Mouse (Mus musculus) kidney, adult 10 weeks (tissue): ENCODE measurements around the gene Tefm. TPM values are rescaled to one million over a fixed set of nuclear protein-coding genes. Genes with fewer than 3 reads are reported as not detected.

Experiments used
- polyA plus RNA-seq: library from polyadenylated mRNA; stranded (reverse); fragments of 350-450 nt; fragmentation: Illumina TruSeq; extraction: RNeasy Lipid Tissue Mini Kit (QIAGEN cat#74804); gene quantifications from one replicate; pipeline ENCODE4 v1.2.3, GENCODE M21; 2014; ENCODE audit warnings: low read depth, low replicate concordance

The Tefm gene
- polyA plus RNA-seq: 31.1 TPM

DNA sequence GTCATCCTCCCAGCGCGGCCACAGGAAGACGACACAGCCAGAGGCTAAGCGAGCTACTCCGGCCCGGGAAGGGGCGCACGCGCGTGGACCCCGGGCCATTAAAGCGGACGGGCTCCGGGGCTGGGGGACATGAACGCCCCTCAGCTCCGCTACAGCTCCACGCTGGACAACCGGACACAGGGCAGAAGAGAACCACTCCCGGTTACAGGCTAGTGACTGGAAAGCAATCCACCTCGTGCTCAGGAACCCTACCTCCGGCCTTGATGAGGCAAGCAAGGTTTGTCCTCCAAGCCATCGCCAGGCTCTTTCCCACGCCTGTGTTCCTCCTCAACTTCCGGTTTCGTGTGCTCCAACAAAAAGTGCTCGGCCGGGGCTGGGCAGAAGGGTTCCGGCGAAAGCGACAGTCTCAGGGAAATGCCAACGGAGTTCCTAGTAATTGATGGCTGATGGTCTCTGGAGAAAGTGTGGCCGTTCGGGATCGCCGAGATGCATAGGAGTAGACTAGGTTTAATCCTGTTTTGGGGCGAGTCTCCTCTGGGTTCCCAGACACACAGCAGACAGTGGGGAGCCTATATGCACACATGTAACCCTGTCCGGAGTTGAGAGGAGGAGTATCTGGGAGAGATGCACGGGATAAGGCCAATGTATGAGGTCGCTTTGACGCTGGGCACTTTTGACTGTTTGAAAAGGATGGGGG, at the start of gene Tefm:
Gene Tefm, minus strand, starts transcription at position 351 of the 697 bp plus-strand sequence.

DNA sequence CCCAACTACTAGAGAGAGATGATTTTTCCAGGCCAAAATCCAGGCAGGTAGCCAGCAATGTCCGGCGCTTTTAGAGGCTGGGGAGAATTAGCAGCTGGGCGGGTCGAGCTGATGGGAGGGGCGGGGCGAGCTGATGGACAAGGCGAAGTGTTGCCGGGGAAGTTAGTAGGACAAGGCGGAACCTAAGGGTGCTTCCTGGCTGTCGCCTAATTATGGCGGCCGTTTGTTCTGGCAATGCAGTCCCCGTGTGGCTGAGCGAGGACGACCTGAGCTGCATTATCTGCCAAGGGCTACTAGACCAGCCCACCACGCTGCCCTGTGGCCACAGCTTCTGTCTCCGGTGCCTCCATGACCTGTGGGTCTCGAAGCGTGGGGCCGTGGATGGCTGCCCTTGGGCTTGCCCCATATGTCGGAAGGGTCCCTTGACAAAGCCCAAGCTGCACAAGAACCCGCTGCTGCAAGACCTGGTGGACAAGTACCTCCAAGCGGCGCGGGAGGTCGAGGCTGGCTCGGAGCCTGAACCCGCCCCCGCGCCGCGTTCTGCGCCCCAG, 41.8 kb upstream of the Tefm start, which contains the start of gene Rnf135:
Gene Rnf135, plus strand, starts transcription at position 147 of the 551 bp plus-strand sequence.

DNA sequence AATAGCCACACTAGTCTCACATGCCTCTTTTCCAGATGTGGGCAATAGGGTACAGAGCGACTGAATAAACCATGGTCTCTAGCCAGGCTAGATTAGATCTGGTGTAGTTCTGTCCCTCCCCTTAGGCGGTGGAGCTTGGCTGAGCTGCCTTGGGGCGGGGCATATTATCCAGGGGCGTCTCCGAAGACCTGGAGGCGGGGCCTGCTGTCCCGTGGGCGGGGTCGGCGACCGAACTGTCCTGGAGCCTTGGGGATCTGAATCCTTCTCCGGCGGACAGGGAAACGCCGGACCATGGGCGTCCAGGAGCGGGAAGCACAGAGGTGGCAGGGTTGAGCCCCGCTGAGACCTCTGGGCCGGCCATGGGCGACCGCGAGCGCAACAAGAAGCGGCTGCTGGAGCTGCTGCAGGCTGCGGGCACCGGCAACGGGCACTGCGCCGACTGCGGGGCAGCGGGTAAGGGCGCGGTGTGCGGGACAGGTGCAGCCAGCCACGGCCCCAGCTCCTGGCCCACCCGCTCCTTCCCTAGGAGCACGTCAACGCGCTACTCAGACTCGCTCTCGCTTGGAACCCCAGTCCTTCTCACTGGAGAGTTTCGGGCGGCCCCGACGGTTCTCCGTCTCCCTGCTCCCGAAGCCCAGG, 12.0 kb upstream of the Tefm start, which contains the start of gene Adap2:
Gene Adap2, plus strand, starts transcription at position 249 of the 639 bp plus-strand sequence.

GRCm38 (mm10) chr11:80088917-80089816, 52.8 kb downstream of the Tefm start, which contains the start of gene Atad5:
TSS of gene Atad5 (plus strand) at chr11:80089400.

Other genes starting within 250 kb of the Tefm start
- gene Utp6, start 179.8 kb downstream of the Tefm start, polyA plus RNA-seq: 64.8 TPM
- 110 TPM for gene Suz12, start 149.1 kb downstream of the Tefm start, polyA plus RNA-seq
- 13.8 TPM for gene Crlf3, start 61.2 kb downstream of the Tefm start, polyA plus RNA-seq
- gene Atad5, start 52.8 kb downstream of the Tefm start, polyA plus RNA-seq: 2.5 TPM
- 10.6 TPM for gene Adap2, start 11.9 kb upstream of the Tefm start, polyA plus RNA-seq
- gene Rnf135, start 41.7 kb upstream of the Tefm start, polyA plus RNA-seq: 5.6 TPM
- gene Rhot1, start 66.8 kb upstream of the Tefm start, polyA plus RNA-seq: 111 TPM
- gene Rhbdl3, start 158.7 kb upstream of the Tefm start, polyA plus RNA-seq: 0.57 TPM
- gene 5730455P16Rik, start 235.9 kb upstream of the Tefm start, polyA plus RNA-seq: 35.7 TPM
- 187 TPM for gene Zfp207, start 241.1 kb upstream of the Tefm start, polyA plus RNA-seq